Mouse (Mus musculus) liver, embryonic 12.5 days (tissue): ENCODE data around the gene Rsu1. TPM values are rescaled to one million over a fixed set of nuclear protein-coding genes. Genes with fewer than 3 reads are reported as not detected.

ENCODE experiments used
- ATAC-seq: fragments of 200-750 bp; cut with Nextera tagmentation; 2 replicates; pipeline ENCODE4 v1.8.0; 2017; ENCODE audit warnings: moderate number of reproducible peaks, mild to moderate bottlenecking, moderate library complexity
- H3K27ac ChIP-seq: fragments of 300-500 bp; sonication (generic); 2 replicates; pipeline ENCODE4 v1.5.1; 2016; ENCODE audit warnings: mild to moderate bottlenecking
- H3K27me3 ChIP-seq: fragments of 300-500 bp; sonication (generic); replicated peaks from 2 replicates; pipeline ENCODE4 v1.6.1; 2016; ENCODE audit warnings: mild to moderate bottlenecking, moderate library complexity
- H3K36me3 ChIP-seq: fragments of 300-500 bp; sonication (generic); 2 replicates; pipeline ENCODE4 v1.6.1; 2016; ENCODE audit warnings: mild to moderate bottlenecking, moderate library complexity
- H3K4me1 ChIP-seq: fragments of 300-500 bp; sonication (generic); 2 replicates; pipeline ENCODE4 v1.6.1; 2016
- H3K4me2 ChIP-seq: fragments of 300-500 bp; sonication (generic); 2 replicates; pipeline ENCODE4 v1.6.1; 2016; ENCODE audit warnings: mild to moderate bottlenecking, moderate library complexity
- H3K4me3 ChIP-seq: fragments of 300-500 bp; sonication (generic); 2 replicates; pipeline ENCODE4 v1.5.1; 2016; ENCODE audit warnings: mild to moderate bottlenecking, moderate library complexity
- H3K9ac ChIP-seq: fragments of 300-500 bp; sonication (generic); 2 replicates; pipeline ENCODE4 v1.6.1; 2016; ENCODE audit warnings: mild to moderate bottlenecking, moderate library complexity
- H3K9me3 ChIP-seq: fragments of 300-500 bp; sonication (generic); replicated peaks from 2 replicates; pipeline ENCODE4 v1.6.1; 2016; ENCODE audit warnings: mild to moderate bottlenecking, moderate library complexity
- WGBS: fragments of 180-500 bp; shearing (Covaris S2); methylation state at CpG from one replicate; pipeline ENCODE4 v1.1.7; 2016; ENCODE audit not compliant: insufficient replicate concordance; 5-methylcytosine and 5-hydroxymethylcytosine counted together
- polyA plus RNA-seq: library from polyadenylated mRNA; unstranded; fragments of >200 nt; fragmentation: Nextera tagmentation; extraction: Ambion mirVana; gene quantifications from 2 replicates; pipeline ENCODE4 v1.2.1, GENCODE M21; 2016

Rsu1 gene
- polyA plus RNA-seq, 1 experiment from 2014 or later, result 105 TPM

- WGBS, result 72% methylated on average over 4 of the region's 4 CpGs
- no peaks in the 10 kb centered on the region for H3K9me3 ChIP-seq
- no peak for ATAC-seq
Observed at GRCm38 (mm10) chr2:13089861-13090260, 181.4 kb downstream of the Rsu1 start.

GRCm38 (mm10) chr2:13088266-13088665 is 182.9 kb downstream of the Rsu1 start:
- Histone ChIP-seq H3K36me3 (no peaks in the 10 kb centered on the region), H3K27me3 (no peaks in the 10 kb centered on the region), H3K4me2 (no peak overlapping the region), H3K9ac (no peak overlapping the region), H3K27ac (no peak overlapping the region), H3K9me3 (no peaks in the 10 kb centered on the region), H3K4me3 (no peak overlapping the region), H3K4me1 (no peaks in the 10 kb centered on the region)
- no peak for ATAC-seq
- 70% methylated on average over 4 of the region's 4 CpGs for WGBS

More at GRCm38 (mm10) chr2:13089861-13090260, 181.4 kb downstream of the Rsu1 start:
- no peak overlapping the region for H3K4me3 ChIP-seq
- no peak overlapping the region for H3K9ac ChIP-seq
- no peak overlapping the region for H3K27ac ChIP-seq
- no peaks in the 10 kb centered on the region for H3K36me3 ChIP-seq
- H3K4me1 ChIP-seq, result no peaks in the 10 kb centered on the region
- no peak overlapping the region for H3K4me2 ChIP-seq
- no peaks in the 10 kb centered on the region for H3K27me3 ChIP-seq

DNA sequence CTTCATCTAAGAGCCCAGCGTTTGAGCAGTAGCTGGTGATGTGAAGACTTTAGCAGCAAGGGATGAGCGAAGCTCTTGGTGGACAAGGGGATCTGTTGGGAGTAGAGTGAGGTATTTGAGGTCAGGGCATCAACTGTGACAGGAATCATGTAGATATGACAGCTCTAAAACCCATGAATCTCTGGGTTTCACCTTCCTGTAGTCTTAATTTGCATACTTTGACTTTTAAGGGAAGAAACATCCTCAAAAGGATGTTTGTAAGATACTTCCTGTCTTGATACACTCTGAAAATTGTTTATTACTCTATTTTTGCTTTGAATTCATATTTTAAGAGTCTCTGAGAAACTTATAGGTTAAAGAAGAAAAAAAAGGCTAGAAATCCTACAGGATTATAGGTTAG is 183.4 kb downstream of the Rsu1 start:
- H3K4me3 ChIP-seq, result no peak overlapping the region
- H3K9me3 ChIP-seq, result no peaks in the 10 kb centered on the region
- no peak overlapping the region for H3K4me2 ChIP-seq
- no peaks in the 10 kb centered on the region for H3K27me3 ChIP-seq
- H3K27ac ChIP-seq, result no peak overlapping the region
- no peak overlapping the region for H3K9ac ChIP-seq
- no peaks in the 10 kb centered on the region for H3K36me3 ChIP-seq
- ATAC-seq, result no peak
- no peaks in the 10 kb centered on the region for H3K4me1 ChIP-seq
- WGBS, result 73% methylated on average over 2 of the region's 2 CpGs

DNA sequence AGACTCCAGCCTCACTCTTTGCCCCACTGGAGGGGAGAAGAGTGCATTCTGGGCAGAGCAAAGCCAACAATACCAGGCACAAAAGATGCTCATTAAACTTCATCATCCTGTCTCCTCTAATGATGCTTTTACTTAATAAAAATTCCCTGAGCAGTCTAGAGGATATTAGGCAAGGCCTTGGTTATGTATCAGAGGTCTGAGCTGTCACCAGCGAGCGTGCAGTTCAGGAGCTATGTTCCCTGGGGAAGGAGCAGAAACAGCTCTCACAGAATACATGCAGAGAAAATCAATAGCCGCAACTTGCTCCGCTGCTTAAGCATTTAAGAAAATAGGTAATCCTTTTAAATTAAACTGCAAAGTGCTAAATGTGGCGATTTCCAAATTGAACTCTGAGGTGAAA is 187.0 kb downstream of the Rsu1 start:
- 71% methylated on average over 5 of the region's 5 CpGs for WGBS
- no peak for ATAC-seq

GRCm38 (mm10) chr2:13080476-13080875 is 190.7 kb downstream of the Rsu1 start:
- H3K27ac ChIP-seq, result no peak overlapping the region
- H3K36me3 ChIP-seq, result peaks cover 11% of the 10 kb centered on the region
- ATAC-seq, result no peak
- 63% methylated on average over 2 of the region's 2 CpGs for WGBS
- no peaks in the 10 kb centered on the region for H3K4me1 ChIP-seq
- H3K9ac ChIP-seq, result no peak overlapping the region
- no peak overlapping the region for H3K4me2 ChIP-seq
- no peak overlapping the region for H3K4me3 ChIP-seq
- no peaks in the 10 kb centered on the region for H3K9me3 ChIP-seq
- H3K27me3 ChIP-seq, result no peaks in the 10 kb centered on the region

More for the DNA sequence above, 187.0 kb downstream of the Rsu1 start:
- Histone ChIP-seq H3K9ac (no peak overlapping the region), H3K27me3 (no peaks in the 10 kb centered on the region), H3K4me3 (no peak overlapping the region), H3K9me3 (no peaks in the 10 kb centered on the region), H3K36me3 (no peaks in the 10 kb centered on the region), H3K4me1 (no peaks in the 10 kb centered on the region), H3K4me2 (no peak overlapping the region), H3K27ac (no peak overlapping the region)

GRCm38 (mm10) chr2:13072243-13072642 is 199.0 kb downstream of the Rsu1 start:
- Histone ChIP-seq H3K4me1 (no peaks in the 10 kb centered on the region), H3K27me3 (no peaks in the 10 kb centered on the region), H3K4me2 (no peak overlapping the region), H3K9me3 (no peaks in the 10 kb centered on the region), H3K4me3 (no peak overlapping the region), H3K27ac (no peak overlapping the region), H3K9ac (no peak overlapping the region), H3K36me3 (peaks cover 7% of the 10 kb centered on the region)
- ATAC-seq, result no peak

DNA sequence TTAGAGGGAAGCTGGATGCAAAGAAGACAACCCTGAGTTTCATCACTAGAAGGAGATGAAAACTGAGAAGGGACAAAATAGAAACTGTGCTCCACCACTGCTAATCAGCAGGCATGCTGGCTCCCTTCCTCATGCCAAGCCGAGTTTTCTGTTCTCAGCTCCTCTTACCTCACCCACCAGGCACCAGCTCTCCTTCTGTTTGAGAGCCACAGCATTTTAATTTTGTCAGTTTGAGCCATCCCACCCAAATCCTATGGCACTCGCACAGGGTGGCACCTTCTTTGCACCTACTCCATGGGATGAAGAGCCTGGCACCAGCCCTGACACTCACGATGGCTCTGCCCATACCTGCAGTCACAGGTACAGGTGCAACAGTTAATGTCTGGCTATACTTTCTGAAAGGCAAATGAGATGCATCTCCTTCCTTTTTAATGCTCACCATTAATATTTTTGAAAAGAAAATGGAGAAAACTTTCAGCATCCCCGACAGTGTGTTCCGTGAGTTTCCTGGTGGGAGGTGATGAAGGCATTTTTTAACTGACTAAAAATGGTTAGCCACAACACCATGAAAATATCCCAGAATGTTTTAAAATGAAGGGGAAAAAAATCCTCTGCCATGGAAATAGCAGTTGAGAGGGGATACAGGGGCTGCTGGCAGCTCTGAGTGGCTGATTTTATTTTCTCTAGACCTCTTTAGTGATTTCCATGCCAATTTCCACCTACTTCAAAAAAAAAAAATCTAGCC is 210.6 kb downstream of the Rsu1 start:
- WGBS, result 64% methylated on average over 5 of the region's 5 CpGs
- Histone ChIP-seq H3K9ac (no peak overlapping the region), H3K4me1 (no peaks in the 10 kb centered on the region), H3K4me2 (no peak overlapping the region), H3K36me3 (no peaks in the 10 kb centered on the region), H3K4me3 (no peak overlapping the region), H3K9me3 (no peaks in the 10 kb centered on the region), H3K27ac (no peak overlapping the region), H3K27me3 (no peaks in the 10 kb centered on the region)
- ATAC-seq, result no peak

DNA sequence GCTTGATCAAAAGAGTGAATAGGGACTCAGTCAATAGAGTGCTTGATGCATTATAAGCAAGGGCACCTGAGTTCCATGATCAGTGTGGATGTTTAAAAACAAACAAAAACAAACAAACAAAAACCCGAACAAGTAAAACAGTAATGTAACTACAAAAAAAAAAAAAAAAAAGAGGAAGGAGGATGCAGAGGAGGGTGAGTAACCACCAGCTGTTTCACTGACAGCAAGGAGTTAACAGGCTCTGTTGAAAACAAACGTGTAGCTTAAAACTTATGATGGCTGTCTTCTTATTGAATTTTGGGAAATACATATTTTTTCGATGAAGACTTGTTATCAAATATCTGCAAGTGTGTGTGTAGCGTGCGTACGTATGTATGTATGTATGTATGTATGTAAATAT is 222.6 kb downstream of the Rsu1 start:
- no peaks in the 10 kb centered on the region for H3K36me3 ChIP-seq
- H3K27me3 ChIP-seq, result no peaks in the 10 kb centered on the region
- H3K4me1 ChIP-seq, result peaks cover 34% of the 10 kb centered on the region
- H3K27ac ChIP-seq, result no peak overlapping the region
- H3K4me2 ChIP-seq, result no peak overlapping the region
- WGBS, result 70% methylated on average over 6 of the region's 6 CpGs
- no peaks in the 10 kb centered on the region for H3K9me3 ChIP-seq
- no peak overlapping the region for H3K4me3 ChIP-seq
- ATAC-seq, result no peak
- no peak overlapping the region for H3K9ac ChIP-seq

DNA sequence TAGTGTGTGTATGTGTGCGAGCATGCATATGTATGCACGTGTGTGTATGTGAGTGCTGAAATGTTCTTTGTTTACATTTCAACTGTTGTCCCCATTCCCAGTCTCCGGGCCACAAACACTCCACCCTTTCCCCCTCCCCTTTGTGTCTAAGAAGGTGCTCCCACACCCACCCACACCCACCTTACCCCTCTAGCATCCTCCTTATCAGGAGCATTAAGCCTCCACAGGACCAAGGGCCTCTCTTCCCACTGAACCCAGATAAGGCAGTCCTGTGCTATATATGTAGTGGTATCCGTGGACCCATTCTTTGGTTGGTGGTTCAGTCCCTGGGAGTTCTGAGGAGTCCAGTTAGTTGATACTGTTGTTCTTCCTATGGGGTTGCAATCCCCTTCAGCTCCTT is 226.7 kb downstream of the Rsu1 start:
- H3K4me3 ChIP-seq, result no peak overlapping the region
- H3K36me3 ChIP-seq, result no peaks in the 10 kb centered on the region
- ATAC-seq, result peak; percentile 100
- H3K9me3 ChIP-seq, result no peaks in the 10 kb centered on the region
- H3K27me3 ChIP-seq, result no peaks in the 10 kb centered on the region
- 54% methylated on average over 4 of the region's 4 CpGs for WGBS
- no peak overlapping the region for H3K9ac ChIP-seq
- peak overlapping the region; percentile 52 for H3K4me2 ChIP-seq
- peaks cover 39% of the 10 kb centered on the region for H3K4me1 ChIP-seq
- peak overlapping the region; percentile 71; the same call in 1 of the 2 replicates for H3K27ac ChIP-seq

- Histone ChIP-seq H3K27ac (no peak overlapping the region), H3K4me1 (peaks cover 19% of the 10 kb centered on the region), H3K4me3 (no peak overlapping the region), H3K9me3 (no peaks in the 10 kb centered on the region), H3K9ac (no peak overlapping the region), H3K4me2 (no peak overlapping the region), H3K36me3 (no peaks in the 10 kb centered on the region), H3K27me3 (no peaks in the 10 kb centered on the region)
- 71% methylated on average over 4 of the region's 4 CpGs for WGBS
- no peak for ATAC-seq
Observed at GRCm38 (mm10) chr2:13039785-13040184, 231.4 kb downstream of the Rsu1 start.

- no peaks in the 10 kb centered on the region for H3K36me3 ChIP-seq
- H3K27me3 ChIP-seq, result no peaks in the 10 kb centered on the region
- H3K9ac ChIP-seq, result no peak overlapping the region
- 46% methylated on average over 3 of the region's 3 CpGs for WGBS
- no peak overlapping the region for H3K27ac ChIP-seq
- no peaks in the 10 kb centered on the region for H3K9me3 ChIP-seq
- H3K4me1 ChIP-seq, result peaks cover 9% of the 10 kb centered on the region
- no peak for ATAC-seq
- H3K4me3 ChIP-seq, result no peak overlapping the region
- no peak overlapping the region for H3K4me2 ChIP-seq
Observed at GRCm38 (mm10) chr2:13038772-13039171, 232.4 kb downstream of the Rsu1 start.
